Mouse (Mus musculus): ENCODE measurements around the gene Gjc1. TPM values are rescaled to one million over a fixed set of nuclear protein-coding genes. Genes with fewer than 3 reads are reported as not detected.

Gjc1 gene
- total RNA-seq, 2 experiments from 2014 or later: not detected

DNA sequence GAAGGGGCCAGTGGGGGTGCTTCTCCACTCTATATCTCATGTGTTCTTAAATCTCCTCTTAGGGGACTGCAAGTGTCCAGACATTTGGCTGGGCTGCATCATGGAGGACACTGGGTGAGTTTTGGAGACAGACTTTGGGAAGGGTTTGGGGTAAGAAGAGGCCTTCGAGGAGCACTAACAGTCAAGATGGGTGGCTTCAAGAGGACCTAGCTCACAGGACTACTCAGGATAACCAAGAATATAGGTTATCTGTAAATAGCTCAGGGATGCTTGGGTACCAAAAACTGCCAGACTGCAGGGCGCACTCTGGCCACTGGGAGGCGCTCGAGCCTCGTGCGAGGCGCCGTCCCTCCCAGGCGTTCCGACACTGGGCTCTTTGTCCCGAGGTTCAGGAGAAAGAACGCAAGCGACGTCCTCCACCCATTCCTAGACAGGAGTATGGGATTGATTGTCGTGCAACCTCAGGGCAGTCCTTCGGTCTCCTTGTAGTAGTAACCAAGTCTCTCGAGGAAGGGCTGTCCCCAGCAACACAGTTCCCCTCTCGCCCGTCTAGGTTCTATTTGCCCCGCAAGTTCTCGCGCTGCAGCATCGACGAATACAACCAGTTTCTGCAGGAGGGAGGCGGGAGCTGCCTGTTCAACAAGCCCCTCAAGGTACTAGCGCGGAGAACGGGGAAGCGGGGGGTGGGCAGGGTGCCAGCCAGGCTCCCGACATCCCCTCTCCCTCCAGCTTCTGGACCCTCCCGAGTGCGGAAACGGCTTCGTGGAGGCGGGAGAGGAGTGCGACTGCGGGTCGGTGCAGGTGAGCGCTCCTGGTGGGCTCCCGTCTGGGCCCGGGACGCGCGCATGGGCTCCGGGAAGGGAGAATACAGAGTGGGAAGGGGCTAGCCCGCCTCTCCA, 45.5 kb downstream of the Gjc1 start:
- 0 out of 2 replicates have a peak, but pooled peaks have one; percentile 45 for ATAC-seq (replicated peaks; ENCODE audit: low FRiP score, poor library complexity, severe bottlenecking)

DNA sequence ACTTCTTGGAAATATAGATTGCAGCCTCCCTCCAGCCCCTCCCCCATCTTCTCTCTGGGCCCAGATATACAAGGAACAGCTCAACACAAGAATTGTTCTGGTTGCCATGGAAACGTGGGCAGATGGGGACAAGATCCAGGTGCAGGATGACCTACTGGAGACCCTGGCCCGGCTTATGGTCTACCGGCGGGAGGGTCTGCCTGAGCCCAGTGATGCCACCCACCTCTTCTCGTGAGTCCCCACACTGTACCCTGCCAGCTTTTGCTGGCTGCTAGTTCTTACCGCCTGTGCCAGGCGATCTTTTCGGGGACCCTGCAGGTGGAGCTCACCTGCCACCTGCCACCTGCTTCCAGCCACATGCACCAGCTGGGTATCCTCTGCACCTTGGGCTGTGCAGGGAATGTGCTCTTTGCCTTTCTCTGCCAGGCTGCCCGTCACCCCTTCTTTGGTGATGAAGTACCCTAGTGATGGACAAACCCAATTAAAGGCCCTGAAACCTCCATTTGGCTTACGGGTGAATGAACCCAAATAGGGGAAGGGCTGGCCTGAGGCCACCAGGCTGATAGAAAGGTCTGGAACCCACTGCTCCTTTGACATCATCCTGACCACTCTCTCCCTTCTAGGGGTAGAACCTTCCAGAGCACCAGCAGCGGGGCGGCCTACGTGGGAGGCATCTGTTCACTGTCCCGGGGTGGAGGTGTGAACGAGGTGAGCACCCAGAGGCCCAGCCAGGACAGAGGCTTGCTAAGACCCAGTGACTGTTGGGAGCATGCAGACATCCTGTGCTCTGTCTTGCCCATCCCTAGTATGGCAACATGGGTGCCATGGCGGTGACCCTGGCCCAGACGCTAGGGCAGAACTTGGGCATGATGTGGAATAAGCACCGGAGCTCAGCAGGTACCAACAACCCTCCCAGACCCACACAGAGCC, 46.5 kb downstream of the Gjc1 start:
- no peak for ATAC-seq (replicated peaks; ENCODE audit: low FRiP score, poor library complexity, severe bottlenecking)

DNA sequence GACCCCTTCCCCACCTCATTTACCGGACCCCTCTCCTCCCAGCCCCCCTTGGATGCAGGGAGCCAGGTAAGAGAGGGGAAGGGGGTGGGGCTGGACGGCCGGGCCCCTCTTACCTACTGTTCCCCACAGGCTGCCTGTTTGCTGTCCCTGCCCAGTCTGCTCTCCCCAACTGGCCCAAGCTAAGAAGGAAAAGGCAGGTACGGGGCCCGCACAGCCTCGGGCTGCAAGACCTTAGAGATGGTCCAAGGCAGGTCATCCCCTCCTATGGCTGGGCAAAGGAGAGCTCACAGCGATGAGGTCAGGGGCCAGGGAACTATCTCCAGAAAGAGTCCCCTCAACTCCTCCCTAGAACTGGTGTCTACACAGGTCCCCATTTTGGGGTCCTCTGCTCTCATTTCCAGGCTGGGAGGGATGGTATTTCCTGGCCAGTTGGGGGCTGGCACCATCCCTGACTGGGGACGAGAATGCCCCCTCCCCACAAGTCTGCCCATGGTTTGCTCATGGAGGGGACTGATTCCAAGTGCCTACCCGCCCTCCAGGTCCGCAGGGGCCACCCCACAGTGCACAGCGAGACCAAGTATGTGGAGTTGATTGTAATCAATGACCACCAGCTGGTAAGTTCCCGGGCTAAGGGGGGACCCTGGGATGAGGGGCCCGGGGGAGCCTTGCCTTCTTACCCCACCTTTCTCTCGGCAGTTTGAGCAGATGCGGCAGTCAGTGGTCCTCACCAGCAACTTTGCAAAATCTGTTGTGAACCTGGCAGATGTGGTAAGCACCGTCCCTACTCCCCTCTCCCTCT, 47.4 kb downstream of the Gjc1 start:
- no peak for ATAC-seq (replicated peaks; ENCODE audit: low FRiP score, poor library complexity, severe bottlenecking)

DNA sequence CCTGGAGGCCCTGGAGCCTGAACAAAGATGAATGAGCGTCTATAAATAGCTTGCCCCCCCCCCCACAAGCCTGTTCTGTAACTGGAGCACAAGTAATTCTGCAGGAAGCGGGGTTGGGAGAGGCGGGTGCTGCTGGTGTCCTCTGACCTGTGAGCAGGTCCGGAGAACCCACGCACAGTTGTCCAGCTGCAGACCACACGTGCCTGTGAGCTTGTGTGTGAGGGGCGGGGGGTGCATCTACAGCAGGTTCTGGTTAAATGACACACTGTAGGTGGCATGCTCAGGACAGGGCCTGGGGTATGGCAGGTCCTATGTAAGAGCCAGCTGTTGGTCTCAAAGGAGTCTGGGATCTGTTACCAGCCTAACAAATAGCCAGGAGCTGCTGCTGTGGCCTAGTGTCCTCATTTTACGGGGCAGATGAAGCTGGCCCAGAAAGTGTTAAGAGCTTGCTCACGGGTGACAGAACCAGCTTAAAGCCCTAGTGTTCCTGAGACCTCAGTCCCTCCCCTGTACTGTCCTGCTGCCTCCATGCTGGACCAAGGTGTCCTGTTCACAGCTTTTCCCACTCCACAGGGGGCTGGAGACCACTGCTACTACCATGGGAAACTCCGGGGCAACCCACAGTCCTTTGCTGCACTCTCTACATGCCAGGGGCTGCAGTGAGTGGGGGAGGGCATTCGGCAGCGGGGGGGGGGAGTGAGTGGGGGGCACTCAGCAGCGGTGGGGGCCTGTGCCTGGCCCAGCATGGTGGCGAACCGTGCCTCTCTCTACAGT, 48.7 kb downstream of the Gjc1 start:
- ATAC-seq (replicated peaks; ENCODE audit: low FRiP score, poor library complexity, severe bottlenecking): no peak

DNA sequence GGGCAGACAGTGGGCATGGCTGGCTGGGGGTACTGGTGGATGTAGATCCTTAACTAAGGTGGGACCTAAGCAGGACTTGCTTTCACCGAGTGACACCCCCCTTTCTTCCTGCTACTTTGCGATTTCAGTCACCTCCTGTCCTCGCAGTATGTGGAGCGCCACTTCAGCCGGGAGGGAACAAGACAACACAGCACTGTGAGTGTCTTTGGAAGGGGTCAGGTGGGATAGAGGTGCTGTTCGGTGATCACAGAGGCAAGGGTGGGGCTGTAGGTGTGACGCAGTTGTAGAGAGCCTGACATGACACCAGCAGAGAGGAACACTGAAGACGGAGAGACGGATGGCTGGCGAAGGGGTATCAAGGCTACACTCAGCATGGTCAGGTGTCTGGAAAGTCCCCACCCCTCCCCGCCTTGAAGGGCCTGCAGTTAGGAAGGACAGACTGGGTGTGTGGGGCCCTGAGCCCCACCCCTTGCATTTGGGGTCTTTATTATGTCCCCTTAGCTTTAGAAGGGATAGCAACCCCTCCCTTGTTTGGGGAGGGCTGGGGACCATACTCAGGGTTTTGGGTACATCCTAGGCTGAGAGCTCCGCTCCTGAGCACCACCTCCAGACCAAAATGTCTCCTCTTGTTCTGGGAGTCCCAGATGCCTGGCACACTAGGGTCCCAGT, 49.4 kb downstream of the Gjc1 start:
- ATAC-seq (replicated peaks; ENCODE audit: low FRiP score, poor library complexity, severe bottlenecking): no peak

DNA sequence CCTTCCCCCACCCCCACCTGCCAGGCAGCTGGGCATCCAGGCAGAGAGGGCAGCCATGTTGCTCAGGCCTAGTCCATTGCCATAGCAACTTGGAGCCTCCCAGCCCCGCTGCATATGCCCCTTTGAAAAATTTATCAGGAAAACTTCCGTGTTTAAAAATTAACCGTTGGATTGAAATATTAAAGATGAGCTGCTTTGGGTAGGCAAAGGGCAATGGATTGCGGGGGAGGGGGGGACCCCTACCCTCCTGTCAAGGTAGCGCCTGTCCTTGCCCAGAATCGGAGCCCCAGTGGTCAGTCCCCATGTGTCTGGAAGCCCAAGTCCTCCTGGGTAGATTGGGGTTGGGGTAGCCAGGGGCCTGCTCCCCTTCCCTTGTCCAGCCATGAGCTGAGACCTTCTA, 50.4 kb downstream of the Gjc1 start:
- ATAC-seq (replicated peaks; ENCODE audit: low FRiP score, poor library complexity, severe bottlenecking): no peak

DNA sequence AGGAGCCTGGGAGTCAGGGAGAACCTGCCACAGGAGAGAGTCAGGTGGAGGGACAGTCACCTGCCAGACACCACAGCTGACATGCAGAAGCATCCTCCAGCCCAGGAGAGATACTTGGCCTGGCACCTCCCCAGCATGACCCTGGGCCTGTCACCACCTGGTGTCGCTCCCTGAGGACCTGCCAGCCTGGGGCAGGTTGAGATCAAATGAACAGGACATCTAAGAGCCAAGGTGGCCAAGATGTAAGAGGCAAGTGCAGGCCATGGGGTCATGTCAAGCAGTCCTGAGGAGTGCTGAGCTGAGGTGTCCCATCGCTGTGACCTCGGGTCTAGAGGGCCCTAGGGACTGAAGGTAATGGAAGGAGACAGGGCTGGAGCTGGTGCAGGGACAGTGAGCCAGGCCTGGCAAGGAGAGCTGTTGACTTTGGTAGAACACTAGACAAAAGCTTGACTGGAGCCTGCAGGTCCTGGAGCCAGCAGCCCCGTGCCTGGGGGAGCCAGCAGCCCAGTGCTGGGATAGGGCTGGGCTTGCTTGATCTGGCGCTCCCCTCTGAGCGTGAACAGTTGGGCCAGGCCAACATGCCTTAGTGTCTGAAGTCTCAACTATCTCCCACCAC, 52.3 kb downstream of the Gjc1 start:
- no peak for ATAC-seq (replicated peaks; ENCODE audit: low FRiP score, poor library complexity, severe bottlenecking)

DNA sequence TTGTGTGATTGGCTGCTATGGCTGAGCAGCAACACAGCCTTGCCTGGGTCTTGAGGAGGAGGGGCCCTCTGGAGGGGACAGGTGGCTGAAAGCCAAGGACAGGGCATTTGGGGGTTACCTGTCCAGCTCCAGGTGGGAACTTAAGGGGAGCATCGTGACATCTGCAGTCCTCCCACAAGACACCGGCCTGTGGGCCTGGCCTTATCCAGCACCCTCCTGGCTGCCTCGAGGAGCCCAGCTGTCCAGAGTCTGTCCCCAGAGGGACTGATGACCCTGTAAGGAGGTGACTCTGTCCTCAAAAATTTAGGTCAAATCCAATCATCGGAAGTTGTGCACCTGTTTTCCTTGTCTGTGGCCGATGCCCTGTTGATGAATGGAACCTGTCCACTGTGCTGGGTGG, 54.1 kb downstream of the Gjc1 start:
- ATAC-seq (replicated peaks; ENCODE audit: low FRiP score, poor library complexity, severe bottlenecking): no peak

DNA sequence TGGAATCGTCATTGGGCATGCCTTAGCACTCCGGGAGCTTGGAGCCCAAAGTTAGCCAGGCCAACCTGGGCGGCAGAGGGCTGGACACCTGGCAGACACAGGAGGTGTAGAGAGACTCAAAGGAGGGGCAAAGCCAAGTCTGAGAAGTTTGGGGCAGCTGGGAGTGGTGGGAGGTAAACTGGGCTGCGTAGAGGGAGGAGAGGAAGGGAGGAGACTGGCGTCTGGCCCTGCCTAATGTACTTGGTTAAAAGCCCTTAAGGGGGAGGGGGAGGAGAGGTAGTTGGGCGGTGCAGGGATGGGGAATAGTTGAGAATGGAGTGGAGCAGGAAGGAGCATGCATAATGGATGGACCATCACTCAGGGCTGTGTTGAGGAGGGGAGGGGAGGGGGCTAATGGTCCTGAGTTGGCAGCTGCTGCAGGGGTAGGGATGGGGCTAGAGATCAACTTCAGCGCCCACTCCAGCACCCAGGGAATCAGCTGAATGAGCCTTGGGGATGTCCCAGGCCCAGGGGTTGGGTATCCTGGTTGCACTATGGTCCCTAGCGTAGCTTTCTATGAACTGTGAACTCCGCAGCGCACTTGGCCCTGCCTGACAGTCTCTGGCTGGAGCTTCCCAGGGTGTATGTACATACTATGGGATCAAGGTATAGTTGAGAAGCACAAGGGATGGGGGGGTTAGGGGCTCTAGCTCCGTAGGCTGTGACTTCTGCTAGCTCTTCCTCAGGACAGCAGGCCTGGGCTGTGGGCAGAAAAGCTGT, 56.3 kb downstream of the Gjc1 start:
- ATAC-seq (replicated peaks; ENCODE audit: low FRiP score, poor library complexity, severe bottlenecking): no peak

DNA sequence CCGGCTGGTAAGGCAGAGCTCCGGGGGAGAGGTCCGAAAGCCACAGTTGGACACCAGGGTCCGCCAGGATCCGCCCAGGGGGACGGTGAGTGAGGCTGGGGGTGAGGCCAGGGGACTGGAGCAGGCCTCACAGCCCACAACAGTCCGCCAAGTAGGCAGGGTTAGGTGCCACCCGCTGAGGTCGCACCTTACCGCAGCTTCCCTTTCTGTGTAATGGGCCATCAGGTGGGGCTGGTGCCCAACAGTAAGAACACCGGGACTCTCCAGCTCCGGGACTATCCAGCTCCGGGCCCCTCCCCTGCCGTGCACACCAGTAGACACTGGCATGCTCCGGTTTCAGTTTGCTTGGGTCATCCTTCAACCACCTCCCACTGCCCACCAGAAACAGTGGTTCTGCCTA, 57.3 kb downstream of the Gjc1 start:
- no peak for ATAC-seq (replicated peaks; ENCODE audit: low FRiP score, poor library complexity, severe bottlenecking)

DNA sequence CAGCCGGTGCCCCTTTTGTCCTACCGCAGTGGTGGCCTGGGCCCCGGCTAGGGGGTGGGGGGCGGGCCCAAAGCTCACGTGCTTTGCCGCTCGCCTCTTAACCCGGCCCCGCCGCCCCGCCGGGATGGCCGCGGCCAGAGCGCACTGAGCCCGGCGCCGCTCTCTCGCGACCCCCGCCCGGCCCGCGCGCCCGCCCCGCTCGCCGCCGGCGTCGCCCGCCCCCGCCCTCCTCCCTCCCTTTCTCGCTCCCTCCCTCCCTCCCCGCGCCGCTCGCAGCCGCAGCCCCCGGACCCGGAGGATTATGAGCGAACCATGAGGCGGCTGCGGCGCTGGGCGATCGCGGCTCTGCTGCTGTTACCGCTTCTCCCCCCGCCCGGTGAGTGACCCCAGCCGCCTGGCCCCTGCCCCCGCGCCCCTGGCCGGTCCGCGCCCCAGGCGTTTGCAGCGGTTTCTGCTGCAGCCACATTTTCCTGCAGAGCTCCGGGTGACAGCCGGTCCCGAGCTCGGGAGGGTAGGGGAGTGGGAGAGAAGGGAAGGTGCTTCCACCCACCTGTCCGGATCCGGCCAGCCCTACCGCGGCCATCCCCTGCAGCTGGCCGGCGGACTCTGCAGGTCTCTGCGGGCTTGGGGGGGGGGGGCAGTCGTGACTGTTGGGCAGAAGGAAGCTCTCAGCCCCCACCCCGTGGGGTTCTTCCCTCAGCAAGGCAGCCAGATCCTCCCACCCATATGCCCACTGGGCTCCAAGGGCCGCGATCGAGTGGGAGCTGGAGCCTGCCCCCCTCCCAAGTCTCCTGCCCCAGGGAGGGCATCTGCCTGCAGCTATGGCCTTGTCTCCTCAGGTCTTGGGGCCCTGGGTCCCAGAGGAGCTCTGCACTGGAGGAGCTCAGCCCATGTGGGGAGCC, 57.9 kb downstream of the Gjc1 start, which contains the start of gene Adam11:
Adam11 (plus strand) TSS at position 131 of the 902 bp plus-strand sequence.
- no peak for ATAC-seq (replicated peaks; ENCODE audit: low FRiP score, poor library complexity, severe bottlenecking)

DNA sequence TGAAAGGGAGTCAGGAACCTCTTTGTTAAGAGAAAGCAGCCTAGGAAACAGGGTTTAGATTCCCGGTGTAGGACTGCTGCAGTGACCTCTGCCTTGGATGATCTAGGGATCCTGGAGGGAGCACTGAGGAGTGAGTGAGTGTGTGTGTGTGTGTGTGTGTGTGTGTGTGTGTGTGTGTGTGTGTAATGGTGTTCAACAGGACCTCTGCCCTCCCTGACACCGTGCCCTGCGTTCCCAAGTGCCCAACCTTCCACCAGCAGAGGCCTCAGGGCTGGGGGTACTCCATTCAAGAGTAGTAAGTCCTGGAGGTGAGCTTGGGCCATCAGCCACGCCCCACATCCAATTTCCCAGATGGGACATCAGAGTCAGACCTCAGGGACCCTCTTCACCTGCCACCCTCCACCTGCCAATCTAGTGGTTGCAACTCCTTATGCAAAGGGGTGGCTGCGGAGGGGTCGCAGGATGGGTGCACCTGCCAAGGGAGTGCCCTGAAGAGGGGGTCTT, 58.6 kb downstream of the Gjc1 start:
- no peak for ATAC-seq (replicated peaks; ENCODE audit: low FRiP score, poor library complexity, severe bottlenecking)

DNA sequence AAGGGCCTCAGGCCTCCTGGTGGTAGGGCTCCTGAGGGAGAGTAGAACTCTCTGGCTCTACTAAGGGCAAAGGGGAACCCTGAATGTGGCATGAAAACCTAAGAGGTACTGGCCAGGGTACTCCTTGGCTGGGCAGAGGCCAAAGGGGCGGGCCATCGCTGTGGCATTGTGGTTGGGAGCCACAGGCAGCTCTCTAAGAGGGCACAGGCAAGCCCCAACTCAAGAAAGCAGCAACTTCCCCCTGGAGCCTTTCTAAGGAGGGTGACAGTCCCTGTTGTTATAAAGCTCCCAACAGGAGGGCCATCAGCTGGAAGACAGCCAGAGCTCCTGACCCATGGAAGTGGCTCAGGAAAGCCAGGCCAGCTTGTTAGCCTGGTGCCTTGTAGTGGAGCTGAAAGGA, 60.5 kb downstream of the Gjc1 start:
- no peak for ATAC-seq (replicated peaks; ENCODE audit: low FRiP score, poor library complexity, severe bottlenecking)

DNA sequence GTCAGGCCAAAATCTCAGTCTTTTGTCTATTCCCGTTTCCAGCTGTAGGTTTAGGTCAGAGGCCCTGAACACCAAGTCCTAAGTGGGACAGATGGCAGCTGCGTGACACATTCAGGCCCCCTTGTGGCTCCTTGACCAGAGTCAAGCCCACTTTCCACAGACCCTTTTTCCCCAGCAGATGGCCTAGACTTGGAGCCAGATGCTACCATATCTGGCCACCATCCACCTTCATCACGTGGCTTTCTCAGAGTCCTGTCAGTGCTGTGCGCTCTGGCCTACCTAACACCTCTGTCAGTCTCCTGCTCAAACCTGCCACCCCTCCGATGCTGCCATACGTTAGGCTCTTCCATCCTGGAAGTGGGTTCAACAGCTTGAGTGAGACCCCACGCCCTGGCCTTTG, 64.1 kb downstream of the Gjc1 start:
- no peak for ATAC-seq (replicated peaks; ENCODE audit: low FRiP score, poor library complexity, severe bottlenecking)

DNA sequence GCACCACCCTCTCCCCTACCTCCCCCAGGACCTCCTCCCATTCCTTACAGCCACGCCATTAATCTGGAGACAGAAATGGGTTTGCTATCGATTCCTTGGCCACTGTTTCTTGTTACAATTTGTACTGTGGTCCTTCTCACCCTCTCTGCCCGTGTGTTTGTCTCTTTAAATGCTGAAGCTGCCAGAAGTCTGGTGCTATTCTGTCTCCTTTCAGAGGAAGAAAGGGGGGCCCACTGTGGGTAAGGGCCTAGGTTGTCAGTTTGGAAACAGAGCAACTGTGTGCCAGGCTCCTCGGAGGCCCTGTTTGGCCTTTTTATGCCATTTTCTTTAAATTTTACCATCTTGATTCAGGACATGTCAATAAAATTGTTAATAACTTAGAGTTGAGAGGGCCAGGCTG, 65.1 kb downstream of the Gjc1 start:
- no peak for ATAC-seq (replicated peaks; ENCODE audit: low FRiP score, poor library complexity, severe bottlenecking)

DNA sequence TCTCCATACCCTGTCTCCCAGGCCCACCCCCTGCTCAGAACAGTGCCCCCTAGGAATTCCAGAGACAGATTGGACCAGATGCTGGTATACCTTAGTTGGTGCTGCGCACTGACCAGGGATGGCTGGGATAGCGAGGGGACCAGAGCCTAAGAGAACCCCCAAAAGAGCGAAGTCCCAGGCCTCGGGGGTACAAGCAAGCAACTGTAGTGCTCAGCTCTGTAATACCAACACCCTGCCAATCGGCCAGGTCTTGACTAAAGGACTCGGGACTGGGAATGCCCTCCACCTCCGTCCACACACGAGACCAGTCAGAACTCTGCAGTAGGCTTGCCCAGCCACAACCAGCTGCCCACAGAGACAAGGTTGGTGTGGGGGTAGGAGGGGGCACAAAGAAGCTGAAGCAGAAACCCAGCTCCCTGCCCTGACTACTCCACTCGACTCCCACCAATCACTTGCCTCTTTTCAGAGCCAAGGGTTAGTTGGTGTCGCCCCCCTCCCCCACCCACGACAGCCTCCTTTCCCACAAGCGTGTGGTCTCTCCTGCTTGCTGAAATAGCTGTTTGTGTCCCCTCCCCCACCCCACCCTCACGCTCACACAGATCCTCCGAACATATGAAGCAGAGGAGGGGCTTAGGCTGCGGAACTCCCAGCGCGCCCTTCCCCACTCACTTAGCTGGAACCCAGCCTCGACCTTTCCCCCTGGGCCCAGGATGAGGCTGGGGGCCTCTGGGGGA, 65.7 kb downstream of the Gjc1 start:
- ATAC-seq (replicated peaks; ENCODE audit: low FRiP score, poor library complexity, severe bottlenecking): no peak

All from erythroid progenitor cell, adult 5-6 weeks (primary cell).